Mouse (Mus musculus) liver, embryonic 16.5 days (tissue): Measurements from ENCODE around the gene Map3k13. TPM values are rescaled to one million over a fixed set of nuclear protein-coding genes. Genes with fewer than 3 reads are reported as not detected.

Source experiments
- ATAC-seq: fragments of 200-750 bp; cut with Nextera tagmentation; 2 replicates; pipeline ENCODE4 v1.8.0; 2017; ENCODE audit warnings: low read depth, mild to moderate bottlenecking, moderate number of reproducible peaks, moderate library complexity
- H3K27ac ChIP-seq: fragments of 300-500 bp; sonication (generic); 2 replicates; pipeline ENCODE4 v1.5.1; 2014; ENCODE audit warnings: mild to moderate bottlenecking, low read length
- H3K27me3 ChIP-seq: fragments of 300-500 bp; sonication (generic); 2 replicates; pipeline ENCODE4 v1.6.1; 2014; ENCODE audit warnings: low read depth, low read length, mixed read lengths; ENCODE audit not compliant: control insufficient read depth, insufficient read depth
- H3K36me3 ChIP-seq: fragments of 300-500 bp; sonication (generic); 2 replicates; pipeline ENCODE4 v1.6.1; 2014; ENCODE audit warnings: mild to moderate bottlenecking; ENCODE audit not compliant: control insufficient read depth, insufficient read depth
- H3K4me1 ChIP-seq: fragments of 300-500 bp; sonication (generic); 2 replicates; pipeline ENCODE4 v1.6.1; 2014; ENCODE audit warnings: low read depth, low read length, mixed read lengths; ENCODE audit not compliant: control insufficient read depth
- H3K4me2 ChIP-seq: fragments of 300-500 bp; sonication (generic); 2 replicates; pipeline ENCODE4 v1.6.1; 2014; ENCODE audit warnings: low read depth, low read length, mixed read lengths
- H3K4me3 ChIP-seq: fragments of 300-500 bp; sonication (generic); 2 replicates; pipeline ENCODE4 v1.5.1; 2014; ENCODE audit warnings: low read depth, mild to moderate bottlenecking, low read length
- H3K9ac ChIP-seq: fragments of 300-500 bp; sonication (generic); 2 replicates; pipeline ENCODE4 v1.6.1; 2014; ENCODE audit warnings: low read depth, low read length
- H3K9me3 ChIP-seq: fragments of 300-500 bp; sonication (generic); replicated peaks from 2 replicates; pipeline ENCODE4 v1.6.1; 2016; ENCODE audit warnings: low read length; ENCODE audit not compliant: control insufficient read depth
- WGBS: fragments of 180-500 bp; shearing (Covaris S2); extraction: QIAGEN DNeasy Blood & Tissue Kit; methylation state at CpG from one replicate; pipeline ENCODE4 v1.1.7; 2014; ENCODE audit not compliant: insufficient replicate concordance; 5-methylcytosine and 5-hydroxymethylcytosine counted together
- polyA plus RNA-seq: library from polyadenylated mRNA; unstranded; fragments of >200 nt; fragmentation: Nextera tagmentation; extraction: Ambion mirVana; gene quantifications from 2 replicates; pipeline ENCODE4 v1.2.1, GENCODE M21; 2015

Map3k13 gene
- polyA plus RNA-seq, 1 experiment from 2014 or later = 0.72 TPM

DNA sequence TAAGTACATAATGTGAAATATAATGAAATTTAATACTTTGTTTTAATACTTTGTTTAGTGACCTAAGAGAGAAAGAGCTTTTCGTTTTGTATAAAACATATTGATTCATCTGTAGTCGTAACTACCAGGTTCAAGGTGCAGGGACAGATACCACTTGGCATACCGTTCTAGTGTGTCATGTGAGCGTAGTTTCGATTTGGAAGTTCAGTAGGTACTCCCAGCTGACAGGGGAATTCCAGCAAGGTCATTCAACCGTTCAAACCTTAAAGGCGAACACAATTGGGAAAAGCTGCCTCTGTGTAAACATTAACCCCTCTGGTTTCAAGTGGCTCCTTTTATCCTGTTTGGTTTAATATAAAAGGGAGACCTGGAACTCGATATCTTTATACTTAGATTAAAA, 24.5 kb downstream of the Map3k13 start:
- ATAC-seq = peak; percentile 88
- H3K27ac ChIP-seq = no peak overlapping the region
- H3K36me3 ChIP-seq = no peaks in the 10 kb centered on the region
- no peak overlapping the region for H3K9ac ChIP-seq
- H3K27me3 ChIP-seq = no peaks in the 10 kb centered on the region
- H3K4me1 ChIP-seq = peaks cover 8% of the 10 kb centered on the region
- H3K9me3 ChIP-seq = no peaks in the 10 kb centered on the region
- no peak overlapping the region for H3K4me2 ChIP-seq
- WGBS = 63% methylated on average over 8 of the region's 8 CpGs
- no peak overlapping the region for H3K4me3 ChIP-seq

DNA sequence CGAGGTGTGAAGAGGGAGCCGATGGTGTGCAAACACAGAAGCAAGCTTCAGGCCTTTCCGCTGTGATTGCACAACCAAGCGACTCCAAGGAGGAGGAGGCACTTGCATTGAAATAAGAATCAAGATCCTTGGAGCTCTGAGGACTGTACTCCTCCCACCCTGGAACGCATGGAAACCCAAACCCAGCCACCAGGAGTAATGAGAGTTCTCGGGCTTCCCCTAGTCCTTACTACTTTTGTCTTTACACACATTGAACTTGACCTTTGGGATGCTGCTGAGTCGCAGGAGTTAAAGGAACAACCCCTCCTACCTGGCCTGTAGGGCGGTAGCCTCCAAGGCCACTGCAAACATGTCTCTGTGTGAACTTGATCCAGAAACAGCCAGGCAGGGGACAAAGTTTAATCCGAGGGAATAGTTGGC, 31.5 kb downstream of the Map3k13 start:
- H3K9ac ChIP-seq = no peak overlapping the region
- no peaks in the 10 kb centered on the region for H3K9me3 ChIP-seq
- H3K27ac ChIP-seq = no peak overlapping the region
- no peaks in the 10 kb centered on the region for H3K36me3 ChIP-seq
- no peak overlapping the region for H3K4me2 ChIP-seq
- WGBS = 56% methylated on average over 9 of the region's 9 CpGs
- H3K4me3 ChIP-seq = no peak overlapping the region; the same call in 1 of the 2 replicates
- ATAC-seq = peak; percentile 75
- peaks cover 2% of the 10 kb centered on the region; the same call in 1 of the 2 replicates for H3K4me1 ChIP-seq
- no peaks in the 10 kb centered on the region for H3K27me3 ChIP-seq

DNA sequence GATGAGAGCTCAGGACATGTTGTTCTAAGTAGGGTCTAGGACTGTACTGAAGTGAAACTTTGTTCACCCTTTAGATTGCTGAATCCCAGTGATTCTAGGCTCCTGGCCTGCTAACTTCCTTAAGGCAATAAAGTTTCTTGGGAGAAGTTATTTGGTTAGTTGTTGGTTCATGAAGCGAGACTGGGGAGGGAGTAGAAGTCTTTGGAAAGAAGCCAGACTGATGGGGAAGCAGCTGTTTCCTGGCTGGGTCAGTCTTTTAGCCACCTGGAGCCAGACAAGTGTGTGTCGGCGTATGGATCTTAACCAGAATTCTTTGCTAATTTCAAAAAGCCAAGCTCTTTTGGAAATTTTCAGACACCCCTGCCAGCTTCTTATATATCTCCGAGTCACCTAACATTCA, 33.0 kb downstream of the Map3k13 start:
- H3K27me3 ChIP-seq = no peaks in the 10 kb centered on the region
- H3K27ac ChIP-seq = no peak overlapping the region
- ATAC-seq = no peak
- H3K4me2 ChIP-seq = peak overlapping the region; percentile 42
- 34% methylated on average over 4 of the region's 4 CpGs for WGBS
- H3K4me3 ChIP-seq = peak overlapping the region; percentile 48
- H3K4me1 ChIP-seq = peaks cover 4% of the 10 kb centered on the region; the same call in 1 of the 2 replicates
- no peaks in the 10 kb centered on the region for H3K9me3 ChIP-seq
- no peak overlapping the region for H3K9ac ChIP-seq
- no peaks in the 10 kb centered on the region for H3K36me3 ChIP-seq

DNA sequence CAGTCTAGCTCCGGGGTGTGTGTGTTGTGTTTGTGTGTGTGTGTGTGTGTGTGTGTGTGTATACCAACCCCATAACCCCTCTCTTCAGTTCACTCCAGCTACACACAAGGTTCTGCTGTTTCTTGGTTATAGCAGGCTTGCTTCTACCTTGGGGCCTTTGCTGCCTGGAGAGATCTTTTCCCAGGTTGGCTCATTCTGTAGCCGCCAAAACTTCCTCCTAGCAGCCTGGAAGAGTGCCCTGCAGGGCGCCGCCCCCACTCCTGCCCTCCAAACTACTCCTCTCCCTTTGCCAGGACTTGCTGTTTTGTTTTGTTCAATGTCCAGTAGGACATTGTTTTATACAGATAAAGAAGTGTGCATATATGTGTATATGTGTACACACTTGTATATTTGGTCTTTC, 33.4 kb downstream of the Map3k13 start:
- 59% methylated on average over 4 of the region's 4 CpGs for WGBS
- Histone ChIP-seq H3K9me3 (no peaks in the 10 kb centered on the region), H3K9ac (no peak overlapping the region), H3K4me3 (peak overlapping the region; percentile 48), H3K4me1 (peaks cover 4% of the 10 kb centered on the region; the same call in 1 of the 2 replicates), H3K36me3 (no peaks in the 10 kb centered on the region), H3K27ac (no peak overlapping the region), H3K27me3 (no peaks in the 10 kb centered on the region), H3K4me2 (peak overlapping the region; percentile 42)
- no peak for ATAC-seq

DNA sequence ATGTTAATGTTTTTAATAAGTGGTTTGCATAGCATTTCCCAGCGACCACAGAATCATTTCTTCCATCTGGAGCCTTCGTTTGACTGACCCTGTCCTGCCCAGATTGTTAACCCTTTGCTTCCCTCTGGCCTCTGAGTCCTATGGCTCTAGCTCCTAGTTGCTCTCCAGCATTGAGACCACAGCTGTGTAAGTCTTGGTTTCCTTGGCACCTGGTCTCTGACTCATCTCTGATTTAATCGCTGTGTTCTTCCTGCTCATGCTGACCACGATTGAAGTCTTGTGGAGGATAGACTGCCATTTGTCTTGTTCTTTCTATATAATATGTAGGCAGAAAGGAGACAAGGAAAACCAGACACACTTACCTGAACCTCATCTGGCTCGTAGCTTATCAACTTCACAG, 35.6 kb downstream of the Map3k13 start:
- H3K36me3 ChIP-seq = no peaks in the 10 kb centered on the region
- WGBS = 15% methylated on average over 5 of the region's 5 CpGs
- no peaks in the 10 kb centered on the region for H3K27me3 ChIP-seq
- H3K4me1 ChIP-seq = peaks cover 4% of the 10 kb centered on the region; the same call in 1 of the 2 replicates
- no peak overlapping the region for H3K27ac ChIP-seq
- no peak overlapping the region for H3K9ac ChIP-seq
- no peak overlapping the region for H3K4me3 ChIP-seq
- H3K9me3 ChIP-seq = no peaks in the 10 kb centered on the region
- H3K4me2 ChIP-seq = no peak overlapping the region
- ATAC-seq = no peak

DNA sequence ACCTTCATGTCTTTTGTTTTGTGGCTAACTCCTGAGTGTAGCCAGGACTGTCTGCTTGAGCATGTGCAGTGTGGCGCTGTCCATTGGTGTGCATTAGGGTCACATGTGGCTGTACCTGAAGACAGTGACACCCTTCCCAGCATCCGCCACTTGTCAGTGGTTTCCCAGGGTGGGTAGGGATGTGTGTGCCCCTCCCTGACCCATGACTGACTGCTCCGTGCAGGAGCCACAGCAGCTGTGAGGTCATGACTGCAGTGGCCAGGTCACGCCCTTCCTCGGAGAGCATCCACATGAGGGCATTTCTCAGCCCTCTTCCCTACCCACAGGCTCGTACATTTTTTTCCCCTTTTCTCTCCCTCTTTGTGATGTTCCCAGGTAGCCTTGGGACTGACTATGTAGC, 36.6 kb downstream of the Map3k13 start:
- peak; percentile 6; the same call in 1 of the 2 replicates for ATAC-seq
- Histone ChIP-seq H3K9me3 (no peaks in the 10 kb centered on the region), H3K27me3 (no peaks in the 10 kb centered on the region), H3K27ac (no peak overlapping the region), H3K36me3 (no peaks in the 10 kb centered on the region), H3K4me3 (no peak overlapping the region), H3K9ac (no peak overlapping the region), H3K4me1 (peaks cover 4% of the 10 kb centered on the region; the same call in 1 of the 2 replicates), H3K4me2 (no peak overlapping the region)
- WGBS = 64% methylated on average over 6 of the region's 6 CpGs

DNA sequence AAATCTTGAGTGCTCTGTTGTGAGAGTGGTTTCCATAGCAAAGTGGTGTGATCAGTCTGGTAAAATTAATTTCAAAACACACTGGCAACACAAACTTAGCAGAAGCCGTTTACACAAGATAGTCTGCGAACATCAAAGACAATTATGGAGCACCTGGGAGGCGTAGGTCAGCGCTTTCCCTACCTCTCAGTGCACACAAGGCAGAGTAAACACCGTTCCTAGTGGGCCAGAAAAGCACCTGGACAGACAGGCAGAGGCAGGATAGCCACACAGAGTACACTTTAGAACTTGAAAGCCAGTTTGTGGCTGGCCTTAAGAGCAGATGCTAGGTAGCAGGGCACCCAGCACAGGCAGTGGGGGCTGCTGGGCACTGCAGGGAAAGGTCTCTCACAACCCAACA, 37.6 kb downstream of the Map3k13 start:
- Histone ChIP-seq H3K4me3 (no peak overlapping the region), H3K4me1 (peaks cover 4% of the 10 kb centered on the region; the same call in 1 of the 2 replicates), H3K27me3 (no peaks in the 10 kb centered on the region), H3K9me3 (no peaks in the 10 kb centered on the region), H3K27ac (no peak overlapping the region), H3K4me2 (no peak overlapping the region), H3K36me3 (no peaks in the 10 kb centered on the region), H3K9ac (no peak overlapping the region)
- ATAC-seq = peak; percentile 82
- WGBS = 63% methylated on average over 5 of the region's 5 CpGs

DNA sequence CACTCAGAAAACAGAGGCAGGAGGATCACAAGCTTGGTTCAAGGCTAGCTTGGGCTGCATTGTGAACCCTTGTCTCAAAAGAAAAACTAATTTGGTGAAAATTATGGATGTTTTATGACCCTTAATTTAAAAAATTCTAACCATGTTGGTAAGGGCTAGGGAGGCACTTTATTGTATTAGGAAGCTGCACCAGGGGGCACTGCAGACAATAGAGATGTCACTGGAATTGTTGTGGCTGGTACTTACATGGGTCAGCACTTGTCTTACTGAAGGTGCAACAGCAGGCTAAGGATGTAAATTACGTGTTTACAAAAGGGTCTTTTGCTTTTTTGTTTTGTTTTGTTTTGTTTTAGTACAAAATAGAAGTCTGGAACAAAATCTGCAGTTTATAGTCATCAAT, 39.3 kb downstream of the Map3k13 start:
- H3K36me3 ChIP-seq = no peaks in the 10 kb centered on the region
- WGBS = 51% methylated on average over 1 of the region's 1 CpGs
- no peak for ATAC-seq
- H3K27me3 ChIP-seq = no peaks in the 10 kb centered on the region
- no peak overlapping the region for H3K4me2 ChIP-seq
- no peak overlapping the region for H3K9ac ChIP-seq
- no peaks in the 10 kb centered on the region for H3K9me3 ChIP-seq
- H3K4me3 ChIP-seq = no peak overlapping the region
- peaks cover 2% of the 10 kb centered on the region; the same call in 1 of the 2 replicates for H3K4me1 ChIP-seq
- H3K27ac ChIP-seq = no peak overlapping the region

DNA sequence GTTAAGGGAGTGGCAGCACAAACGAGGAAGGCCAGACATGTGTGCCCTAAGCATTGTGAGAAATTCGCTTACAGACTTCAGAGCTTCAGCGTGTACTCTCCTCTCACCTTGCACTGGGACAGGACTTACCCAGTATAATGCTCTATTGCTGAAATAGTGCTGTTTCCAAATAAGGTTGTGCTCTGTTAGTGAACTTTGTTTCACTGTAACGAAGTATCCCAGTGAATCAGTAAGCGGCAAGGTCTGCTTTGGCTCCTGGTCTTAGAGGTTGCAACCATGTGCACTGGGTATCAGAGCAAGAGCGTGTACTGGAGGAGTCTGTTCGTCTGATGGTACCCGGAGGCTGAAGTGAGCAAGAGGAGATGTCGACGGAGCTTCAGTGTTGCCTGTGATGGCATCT, 39.8 kb downstream of the Map3k13 start:
- WGBS = 60% methylated on average over 10 of the region's 10 CpGs
- no peak overlapping the region for H3K4me2 ChIP-seq
- H3K27me3 ChIP-seq = no peaks in the 10 kb centered on the region
- peaks cover 2% of the 10 kb centered on the region; the same call in 1 of the 2 replicates for H3K4me1 ChIP-seq
- no peak overlapping the region for H3K4me3 ChIP-seq
- ATAC-seq = no peak
- no peak overlapping the region for H3K27ac ChIP-seq
- H3K36me3 ChIP-seq = no peaks in the 10 kb centered on the region
- H3K9me3 ChIP-seq = no peaks in the 10 kb centered on the region
- no peak overlapping the region for H3K9ac ChIP-seq
